Mouse (Mus musculus) lung, postnatal 14 days (tissue): ENCODE results near the gene Il16.
A peak's percentile ranks its signal among the peaks of the same experiment; 100 is the strongest.
"Not testable (repeated sequence)": the region's sequence is repeated elsewhere in the genome, so short reads cannot be mapped to it uniquely, and the experiment has no call there.

Experiments
- DNase-seq: peaks from one replicate; pipeline ENCODE4 v3.0.0; 2021

The Il16 gene

DNA sequence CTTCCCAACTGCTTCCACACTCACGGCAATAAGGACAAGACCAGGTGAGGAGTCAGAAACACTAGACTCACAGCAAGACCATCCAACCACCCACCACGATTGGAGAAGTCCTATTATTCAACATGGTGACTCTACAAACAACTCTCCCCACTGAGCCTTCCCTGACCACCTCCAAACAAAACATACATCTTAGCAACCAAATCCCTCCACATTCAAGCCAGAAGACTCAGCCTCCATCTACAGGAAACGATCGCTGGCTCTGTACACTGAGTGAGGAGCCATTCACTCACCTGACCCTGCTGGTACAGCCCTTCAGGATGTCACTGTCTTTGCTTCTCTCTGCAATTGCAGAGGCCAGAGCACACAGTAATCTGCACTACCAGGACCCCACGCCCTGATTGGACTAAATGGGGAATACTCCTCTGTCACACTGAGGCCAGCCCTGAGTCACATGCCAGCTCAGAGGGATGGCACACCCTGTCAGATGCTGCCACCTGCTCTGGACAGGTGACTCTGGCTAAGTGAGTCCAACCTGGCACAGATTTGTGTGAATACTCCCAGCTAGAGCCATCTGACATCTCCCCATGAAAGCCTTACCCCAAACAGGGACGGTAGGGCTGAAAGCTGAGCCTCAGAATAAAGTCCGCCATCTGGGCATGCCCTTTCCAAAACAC is 10.3 kb downstream of the Il16 start:
- no peak for DNase-seq

DNA sequence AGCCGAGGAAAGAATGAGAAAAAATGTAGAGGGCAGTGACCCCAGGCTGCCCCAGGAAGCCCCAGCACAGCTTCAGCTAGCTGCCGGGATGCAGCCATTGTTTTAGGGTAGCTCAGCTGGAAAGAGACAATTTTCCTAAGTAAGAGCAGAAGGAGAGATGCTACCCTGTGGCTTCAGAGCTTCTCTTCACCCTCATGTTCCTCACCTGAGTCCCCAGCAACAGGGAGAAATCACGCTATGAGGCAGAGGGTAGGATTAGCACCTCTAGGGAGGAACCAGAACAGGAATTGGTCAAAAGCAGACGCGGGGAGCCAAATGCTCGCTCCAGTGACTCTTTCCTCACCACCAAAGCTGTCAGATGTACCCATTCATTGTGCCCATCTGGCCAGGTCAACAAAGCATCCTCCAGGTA is 10.8 kb downstream of the Il16 start:
- DNase-seq, result no peak

DNA sequence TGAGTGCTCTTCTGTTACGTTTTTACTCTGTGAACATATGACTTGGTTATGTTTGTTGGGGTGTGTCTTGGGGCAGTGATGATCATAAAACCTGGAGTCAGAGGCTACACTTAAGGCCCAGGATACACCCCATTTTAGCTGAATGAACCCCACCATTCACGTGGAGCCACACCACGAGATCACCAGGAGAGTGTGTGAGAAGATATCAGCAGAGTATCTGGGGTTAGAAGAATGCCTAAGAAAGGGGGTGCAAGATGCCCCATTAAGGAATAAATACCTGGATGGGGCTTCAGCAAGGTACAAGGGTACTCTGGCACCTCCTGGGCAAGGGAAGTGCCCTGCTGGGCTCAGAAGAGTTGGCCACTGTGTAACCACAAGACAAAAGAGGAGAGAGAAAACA is 11.3 kb downstream of the Il16 start:
- DNase-seq, result no peak

DNA sequence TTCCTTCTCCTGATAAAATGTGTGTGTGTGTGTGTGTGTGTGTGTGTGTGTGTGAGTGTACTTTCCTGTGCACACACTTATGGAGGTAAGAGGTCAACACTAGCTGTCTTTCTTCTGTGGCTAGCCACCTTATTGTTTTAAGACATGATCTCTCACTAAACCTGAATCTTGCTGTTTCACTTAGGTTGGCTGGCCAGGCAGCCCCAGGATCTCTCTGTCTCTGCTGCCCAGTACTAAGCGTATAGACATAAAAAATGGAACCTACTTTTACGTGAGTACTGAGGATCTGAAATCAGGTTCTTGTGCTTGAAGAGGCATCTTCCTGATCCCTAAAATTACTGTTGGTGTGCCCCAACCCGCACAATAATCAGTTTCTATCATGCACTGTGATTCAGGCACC is 12.7 kb downstream of the Il16 start:
- no peak for DNase-seq

DNA sequence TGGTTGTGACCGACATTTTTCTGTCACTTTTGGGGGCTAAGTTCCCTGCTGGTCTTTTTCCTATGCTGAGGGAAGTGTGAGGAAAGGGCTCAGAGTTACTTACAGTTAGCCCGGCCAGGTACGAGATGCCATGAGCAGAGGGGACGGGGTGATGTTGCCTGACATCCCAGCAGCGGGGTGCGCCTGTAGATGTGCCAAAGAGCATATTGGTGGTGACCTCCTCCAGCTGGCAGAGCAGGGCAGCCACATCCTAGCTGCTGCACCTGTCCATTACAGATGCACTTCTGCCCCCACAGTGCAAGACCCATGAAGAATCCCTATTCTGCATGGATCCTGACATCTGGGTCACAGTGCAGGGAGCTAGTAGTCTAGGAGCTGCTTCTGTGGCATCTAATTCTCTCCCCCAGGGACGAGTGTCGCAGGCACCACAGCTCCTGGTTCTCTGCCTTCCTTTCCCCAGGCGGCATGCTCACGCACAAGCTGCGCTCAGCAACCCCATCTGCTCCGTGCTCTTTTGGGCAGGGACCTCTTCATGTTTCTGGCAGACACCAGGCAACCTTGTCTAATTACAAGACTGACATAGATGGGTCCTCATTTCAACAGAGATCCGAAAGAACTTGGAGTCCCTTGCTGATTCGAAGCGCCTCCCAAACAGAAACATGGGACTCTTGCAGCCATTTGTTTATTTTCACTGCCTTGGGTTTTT is 13.4 kb downstream of the Il16 start:
- DNase-seq, result no peak

DNA sequence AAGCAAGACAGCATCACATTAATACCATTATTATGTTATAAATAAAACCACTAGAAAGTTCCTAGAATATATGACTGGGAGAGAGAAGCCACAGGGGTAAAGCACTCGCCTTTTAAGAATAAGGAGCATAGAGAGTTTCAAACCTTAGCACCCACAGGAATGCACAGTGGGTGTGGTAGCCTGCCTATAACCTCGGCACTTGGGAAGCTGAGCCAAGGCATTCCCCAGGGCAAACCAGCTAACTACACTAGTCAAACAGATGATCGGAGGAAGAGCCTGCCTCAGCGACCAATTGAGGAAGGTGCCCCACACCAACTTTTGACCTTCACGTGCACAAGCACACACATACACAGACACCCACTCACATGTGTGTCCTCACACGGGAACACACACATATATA is 14.2 kb downstream of the Il16 start:
- DNase-seq, result no peak

DNA sequence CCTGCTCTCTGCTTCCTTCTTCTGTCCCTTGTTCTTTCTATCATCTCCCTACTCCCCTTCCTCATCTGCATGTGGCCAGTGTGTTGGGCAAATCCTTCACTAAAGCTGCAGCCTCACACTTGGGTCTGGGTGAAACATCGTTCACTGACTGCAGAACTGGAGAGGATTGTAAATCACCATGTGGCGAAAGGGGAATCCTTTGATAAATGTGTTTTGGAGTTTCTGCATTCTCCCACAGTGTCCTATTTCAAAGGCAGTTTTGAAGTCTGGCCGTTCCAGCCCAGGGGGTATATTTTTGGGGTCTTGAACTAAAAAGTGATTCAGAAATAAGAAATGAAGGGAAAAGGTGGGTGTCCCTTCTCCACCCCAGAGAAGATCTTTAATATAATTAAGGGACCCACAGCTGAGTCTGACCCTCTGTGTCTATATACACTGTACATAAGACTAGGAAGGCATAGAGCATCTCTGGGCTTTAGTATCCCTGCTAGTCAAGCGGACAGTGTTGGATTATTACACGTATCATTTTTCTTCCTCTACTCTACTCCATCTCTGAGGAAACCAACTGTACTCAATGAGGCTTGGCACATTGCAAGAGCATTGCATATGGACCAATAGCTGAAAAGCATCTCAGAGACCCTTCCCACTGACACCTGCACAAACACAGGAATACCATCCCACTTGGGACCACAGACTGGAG is 18.4 kb downstream of the Il16 start:
- no peak for DNase-seq

DNA sequence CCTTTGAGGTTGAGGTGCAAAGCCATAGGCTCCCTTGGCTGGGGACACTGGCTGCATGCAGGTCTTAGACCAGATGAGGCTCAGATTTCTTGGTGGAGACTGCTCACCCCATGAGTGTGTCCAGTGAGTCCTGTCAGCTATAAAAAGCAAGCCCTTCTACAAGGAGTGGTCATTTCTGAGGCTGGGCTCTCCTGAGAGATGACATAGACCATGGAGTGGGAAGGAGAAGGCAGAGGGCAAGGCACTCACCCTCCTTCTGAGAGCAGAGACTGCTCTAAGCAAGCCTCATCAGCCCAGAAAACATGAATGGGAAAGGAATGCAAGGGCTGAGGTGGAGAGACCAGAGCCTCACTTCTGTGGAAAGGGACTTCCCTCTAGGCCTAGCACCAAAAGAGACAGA is 19.7 kb downstream of the Il16 start:
- DNase-seq, result no peak

DNA sequence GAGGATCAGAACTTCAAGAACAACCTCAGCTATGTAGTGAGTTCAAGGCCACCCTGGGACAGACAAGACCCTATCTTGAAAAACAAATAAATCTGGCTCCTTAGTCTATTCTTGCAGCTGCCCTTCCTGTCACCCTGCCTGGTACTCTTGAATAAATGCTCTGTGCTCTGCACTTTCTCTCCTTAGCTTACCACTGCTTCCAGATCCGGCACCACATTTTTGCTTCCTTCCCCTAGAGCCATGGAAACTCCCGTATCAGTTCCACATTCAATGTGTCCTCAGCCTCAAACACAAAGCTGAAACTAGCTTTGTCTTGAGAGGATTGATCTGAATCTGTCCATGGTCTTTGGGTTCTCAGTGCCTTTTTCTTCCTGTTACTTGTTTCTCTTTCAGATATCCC is 21.0 kb downstream of the Il16 start:
- DNase-seq, result no peak

DNA sequence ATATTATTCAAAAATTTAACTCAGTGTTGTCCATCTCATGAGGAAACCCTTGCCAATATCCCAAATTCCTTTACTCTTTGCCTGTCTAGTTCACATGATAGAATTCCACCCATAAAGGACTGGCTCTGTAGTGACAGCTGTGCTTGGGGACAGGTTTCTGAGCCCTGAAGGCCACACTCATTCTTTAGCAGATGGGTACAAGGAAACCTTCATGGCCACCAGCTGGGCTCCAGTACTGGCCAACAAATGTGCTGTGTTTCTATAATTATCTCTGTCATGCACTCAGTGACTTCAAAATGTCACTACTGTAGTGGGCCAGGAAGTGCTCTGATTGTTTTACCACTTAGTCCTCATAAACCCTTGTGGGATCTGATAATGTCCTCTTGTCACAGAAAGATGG is 21.6 kb downstream of the Il16 start:
- no peak for DNase-seq

DNA sequence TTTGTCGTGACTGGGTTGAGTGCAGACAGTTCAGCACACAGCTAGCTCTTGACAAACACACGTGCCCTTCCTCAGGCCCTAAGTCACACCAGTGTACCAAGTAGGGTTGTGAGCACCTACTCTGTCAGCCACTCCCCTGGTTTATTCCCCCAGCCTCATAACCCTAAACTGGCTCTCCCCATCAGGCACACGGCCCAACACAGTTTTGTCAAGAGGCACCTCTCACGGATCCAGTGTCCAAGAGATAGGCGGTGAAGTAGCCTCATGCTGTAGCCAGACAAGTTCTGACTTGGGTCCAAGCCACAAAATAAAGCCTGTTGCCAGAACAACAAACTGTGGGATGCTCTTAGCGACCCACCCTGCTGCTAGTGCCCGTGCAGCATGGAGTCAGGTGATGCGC is 22.3 kb downstream of the Il16 start:
- no peak for DNase-seq

DNA sequence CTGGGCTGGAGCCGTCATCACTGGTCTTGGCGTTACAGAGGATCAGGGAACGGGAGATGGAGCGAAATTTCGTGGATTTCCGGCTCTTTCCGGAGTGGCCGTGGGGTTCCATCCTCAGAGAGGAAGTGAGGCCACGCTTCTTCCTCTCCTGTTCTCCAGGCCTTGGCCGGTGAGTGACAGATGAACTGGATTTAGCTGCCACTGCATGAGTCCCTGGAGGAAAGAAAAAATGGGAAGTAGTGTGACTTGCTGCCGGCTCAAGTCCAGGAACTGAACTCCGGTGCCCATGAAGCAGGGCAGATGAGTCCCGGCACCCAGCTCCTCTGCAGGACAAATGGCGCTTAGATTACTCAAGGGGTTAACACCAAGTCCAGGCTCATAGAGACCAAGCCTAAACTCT is 23.0 kb downstream of the Il16 start:
- DNase-seq, result no peak

DNA sequence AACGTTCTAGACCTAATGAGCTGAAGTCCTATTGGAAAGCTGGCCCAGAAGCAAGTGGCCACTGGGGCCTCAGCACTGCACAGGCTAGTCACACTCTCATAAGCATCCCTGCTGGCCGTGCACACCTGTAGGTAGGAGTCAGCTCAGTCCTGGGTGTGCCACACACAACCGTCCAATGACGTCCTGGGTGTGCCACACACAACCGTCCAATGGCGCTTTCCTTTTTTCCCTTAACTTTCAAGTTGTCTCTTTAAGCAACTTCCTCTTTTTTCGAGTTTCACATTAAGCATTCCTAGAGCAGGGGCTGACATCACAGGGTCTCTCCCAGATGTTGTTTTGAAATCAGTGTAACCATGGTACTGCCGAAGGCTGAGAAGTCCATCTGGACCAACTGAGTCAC is 25.3 kb downstream of the Il16 start:
- no peak for DNase-seq

DNA sequence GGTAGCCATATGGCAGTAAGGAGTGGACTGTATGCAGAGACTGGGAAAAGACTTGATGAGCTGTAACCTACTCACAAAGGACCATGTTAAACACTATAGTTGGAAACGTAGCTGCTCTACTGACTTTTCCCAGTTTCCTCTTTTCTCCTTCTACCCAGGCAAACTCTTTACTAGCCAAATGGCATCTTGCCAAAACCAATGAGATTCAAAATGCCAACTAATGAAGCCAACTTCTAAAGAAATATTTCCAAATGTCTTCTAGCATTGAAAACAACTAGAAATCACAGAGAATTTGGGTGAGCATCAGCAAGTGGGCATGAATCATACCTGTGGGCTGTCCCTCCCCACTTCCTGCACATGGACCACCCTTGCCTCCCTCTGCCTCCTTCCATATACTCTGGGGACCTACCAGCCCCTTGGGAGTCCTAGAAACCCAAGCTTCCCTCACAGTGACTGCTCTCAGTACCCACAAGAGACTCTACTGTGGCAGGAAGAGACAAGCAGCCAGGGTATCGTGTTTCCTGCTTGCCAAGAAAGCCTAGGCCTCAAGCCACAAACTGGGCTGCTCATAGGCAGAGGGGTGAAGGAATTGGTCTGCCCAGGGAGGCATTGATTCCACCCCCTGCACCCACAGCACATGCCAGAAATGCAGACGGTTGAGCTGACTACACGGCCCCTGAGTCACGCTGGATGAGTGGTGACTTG is 28.4 kb downstream of the Il16 start:
- DNase-seq, result no peak

DNA sequence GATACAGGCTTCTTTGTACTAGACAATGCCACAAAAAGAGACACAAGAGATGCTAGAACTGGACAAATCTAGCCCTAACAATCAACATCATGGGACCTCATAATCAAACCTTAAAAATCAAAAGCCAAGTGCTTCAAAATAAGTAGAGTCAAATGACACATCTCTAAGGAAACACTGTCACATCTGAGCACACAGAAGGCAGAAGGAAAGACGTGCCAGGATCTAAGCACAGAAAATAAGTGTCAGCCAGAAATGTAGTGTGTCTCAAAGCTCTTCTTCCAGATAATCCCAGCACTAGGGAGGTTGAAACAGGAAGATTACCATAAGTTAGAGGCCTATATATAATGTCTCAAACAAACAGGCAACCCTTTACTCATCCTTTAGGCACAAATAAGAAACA is 31.9 kb downstream of the Il16 start:
- no peak for DNase-seq

DNA sequence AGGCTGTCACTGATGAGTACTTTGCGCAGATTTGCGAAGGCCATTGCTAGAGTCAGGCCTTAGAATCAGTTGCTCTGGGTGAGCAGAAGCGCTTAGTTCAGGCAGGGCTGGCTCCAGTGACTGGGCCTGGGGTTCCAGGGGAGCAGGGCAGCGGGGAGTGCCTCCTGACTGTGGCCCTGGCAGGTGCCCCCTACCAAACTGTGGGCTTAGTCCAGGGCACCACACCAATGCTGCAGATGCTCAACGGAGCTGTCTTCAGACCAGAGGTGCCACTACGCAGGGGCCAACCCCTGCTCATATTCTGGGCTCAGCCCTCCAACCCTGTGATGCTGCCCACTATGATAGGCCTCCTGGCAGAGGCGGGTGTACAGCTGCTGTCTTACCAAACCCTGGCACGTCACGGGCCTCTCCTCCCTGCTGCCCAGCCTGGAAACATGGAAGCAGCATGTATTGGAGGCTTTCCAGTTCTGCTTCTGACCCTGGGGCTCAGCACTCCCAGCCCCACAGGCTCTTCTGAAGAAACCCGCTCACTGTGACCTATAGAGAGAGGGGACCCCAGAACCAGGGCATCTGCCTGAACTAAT is 33.8 kb downstream of the Il16 start:
- not testable (repeated sequence) for DNase-seq

DNA sequence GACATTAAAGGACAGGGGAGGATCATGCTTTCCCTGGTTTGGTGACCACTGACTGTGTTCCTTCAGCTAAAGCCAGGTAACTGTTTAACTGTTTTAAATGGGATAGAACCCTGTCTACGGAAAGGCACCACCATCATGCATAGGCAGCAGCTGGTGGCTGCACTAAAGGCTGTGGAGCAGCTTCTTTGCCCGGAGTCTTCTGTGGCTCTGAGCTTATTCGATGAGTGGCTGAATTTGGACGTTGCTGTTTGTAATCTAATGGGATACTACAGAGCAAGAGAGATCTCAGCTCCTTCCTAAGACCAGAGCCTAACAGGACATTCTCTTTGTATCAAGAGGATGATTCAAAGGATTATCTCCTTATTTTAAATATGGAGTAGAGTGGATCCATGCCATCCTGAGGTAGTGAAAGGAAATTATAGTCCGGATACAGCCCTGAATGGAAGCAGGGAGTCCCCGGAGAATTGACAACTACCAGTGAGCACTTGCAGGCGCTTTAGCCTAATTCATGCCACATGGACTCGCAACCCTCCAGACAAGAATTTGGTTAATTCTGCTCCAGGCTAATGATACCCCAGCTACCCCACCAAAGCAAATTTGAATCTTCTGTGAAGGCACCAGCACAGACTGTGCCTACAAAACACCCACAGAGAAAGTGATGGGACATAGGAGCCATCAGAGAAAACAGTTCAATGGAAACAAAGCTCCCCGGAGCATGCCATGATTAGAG is 42.3 kb downstream of the Il16 start:
- no peak for DNase-seq

DNA sequence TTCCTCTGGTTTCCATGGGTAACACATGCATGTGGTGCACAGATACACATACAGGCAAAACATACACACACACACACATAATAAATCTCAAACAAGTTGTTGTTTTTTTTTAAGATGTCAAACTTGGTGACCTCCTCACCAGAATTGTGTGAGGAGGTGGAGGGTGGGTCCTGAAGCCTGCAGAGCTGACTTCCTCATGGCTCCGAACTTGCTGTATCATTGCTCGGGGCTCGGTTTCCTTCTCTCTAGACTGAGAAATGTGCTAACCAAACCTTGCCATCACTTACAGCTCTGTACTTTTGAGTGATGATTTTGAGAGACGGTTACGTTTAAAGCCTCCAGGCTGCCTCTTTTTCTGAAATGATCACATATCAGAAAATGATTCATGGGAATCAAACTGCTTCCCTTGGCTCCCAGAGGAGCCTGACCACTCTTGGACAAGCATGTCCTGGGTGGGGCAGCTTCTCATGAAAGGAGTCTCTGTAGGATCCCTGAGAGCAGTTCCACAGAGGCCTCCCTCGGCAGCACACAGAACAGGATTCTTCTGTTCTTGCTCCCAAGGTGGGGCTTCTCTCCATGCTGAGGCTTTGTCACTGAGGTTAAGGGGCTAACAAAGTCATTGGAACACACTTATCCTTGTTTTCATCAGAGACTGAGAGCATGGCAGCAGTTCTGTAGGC is 46.3 kb downstream of the Il16 start:
- DNase-seq, result no peak

DNA sequence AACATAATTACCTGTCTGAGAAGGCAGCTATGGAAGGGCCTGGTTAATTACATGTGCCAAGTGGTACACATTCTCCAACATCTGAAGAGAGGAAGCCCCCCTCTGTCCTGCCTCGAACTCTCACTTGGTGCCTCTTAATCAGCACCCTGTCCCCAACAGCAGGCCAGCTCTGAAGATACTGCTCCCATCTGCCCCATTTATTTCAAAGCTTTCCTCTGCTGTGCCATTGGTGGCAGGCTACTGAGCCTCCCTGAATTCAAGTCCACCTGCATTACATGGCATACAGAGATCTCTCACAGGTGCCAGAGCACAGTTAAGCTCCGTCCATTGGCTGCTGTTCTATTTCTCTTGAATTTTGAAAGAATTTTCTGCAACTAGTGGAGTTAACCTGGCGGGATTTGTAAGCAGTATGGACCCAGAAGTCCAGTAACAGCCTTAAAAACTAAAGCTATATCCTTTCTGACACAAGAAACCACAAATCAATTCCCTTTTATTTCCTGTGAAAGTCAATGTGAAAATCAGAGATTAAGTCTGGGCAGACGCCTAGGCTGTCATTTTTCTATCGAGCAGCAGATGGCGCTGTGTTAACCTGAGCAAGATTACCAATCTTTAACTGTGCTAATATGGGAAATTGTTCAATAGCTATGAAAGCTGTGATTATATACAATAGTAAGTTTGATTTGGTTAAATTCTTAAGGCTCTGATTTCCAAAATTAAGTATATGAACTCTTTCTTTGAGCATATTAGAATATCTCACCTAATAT is 49.9 kb downstream of the Il16 start:
- peak; percentile 44 for DNase-seq

DNA sequence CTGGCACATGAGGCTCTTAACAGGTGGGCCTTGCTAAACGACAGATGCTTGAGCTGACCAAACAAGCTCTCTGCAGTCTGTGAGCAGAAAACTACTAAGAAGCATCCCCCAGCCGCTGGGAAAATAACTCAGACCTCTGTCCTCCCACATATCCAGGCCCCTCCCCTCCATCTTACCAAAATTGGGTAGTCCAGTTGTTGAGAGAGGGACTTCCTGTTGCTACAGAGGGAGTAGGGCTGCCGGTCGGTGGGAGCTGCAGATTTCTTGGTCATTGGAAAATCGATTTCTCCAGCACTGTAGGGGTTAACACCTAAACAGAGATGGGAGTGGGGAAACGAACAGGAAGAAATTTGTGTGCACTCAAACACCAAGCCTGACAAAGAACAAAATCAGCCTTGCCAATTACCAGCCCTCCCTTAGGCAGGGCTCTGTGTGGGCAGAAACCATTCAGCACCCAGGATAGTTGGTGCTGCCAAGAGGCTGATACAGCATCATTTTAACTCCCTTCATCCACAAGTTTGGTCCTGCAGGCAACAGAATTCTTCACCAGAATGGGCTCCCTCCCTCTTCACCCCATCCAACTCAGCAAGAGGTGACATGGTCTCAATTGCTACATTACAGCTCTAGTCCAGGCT is 62.8 kb downstream of the Il16 start:
- DNase-seq, result no peak

DNA sequence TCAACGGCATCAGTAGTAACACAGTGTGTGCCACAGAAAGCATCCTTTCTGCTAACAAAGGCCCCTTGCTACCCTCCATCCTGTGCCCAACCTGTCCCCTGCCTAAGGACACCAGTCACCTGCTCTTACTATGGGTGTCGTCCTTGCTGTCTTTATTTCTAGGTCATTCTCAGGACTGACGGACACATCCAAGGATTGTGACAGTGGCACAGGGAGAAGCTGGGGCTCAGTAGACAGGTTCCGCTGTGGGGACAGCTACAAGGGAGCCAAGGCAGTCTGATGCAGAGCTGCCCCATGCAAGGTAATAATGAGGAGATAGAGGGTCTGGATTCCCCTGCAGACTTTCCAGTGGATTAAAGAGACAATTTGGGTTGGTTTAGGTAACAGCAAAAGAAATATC is 67.0 kb downstream of the Il16 start:
- no peak for DNase-seq
